Mouse (Mus musculus) embryonic fibroblast, embryonic 13.5 days (primary cell): ENCODE measurements at regions not wholly inside any gene's neighbourhood (a gene's known extent, or its start where the extent isn't known, plus 50 kb on each side); places are given as distances from the start of the nearest gene placed in this dataset.

ENCODE experiments used
- CTCF ChIP-seq: IDR thresholded peaks from 2 replicates; pipeline ENCODE4 v1.5.1; 2011; ENCODE audit warnings: mild to moderate bottlenecking, control low read depth, low read length, moderate library complexity, borderline replicate concordance; ENCODE audit not compliant: insufficient read depth
- POLR2A ChIP-seq: IDR thresholded peaks from 2 replicates; pipeline ENCODE4 v1.6.1; 2011; ENCODE audit warnings: low read depth, mild to moderate bottlenecking, control low read depth, low read length, moderate library complexity

DNA sequence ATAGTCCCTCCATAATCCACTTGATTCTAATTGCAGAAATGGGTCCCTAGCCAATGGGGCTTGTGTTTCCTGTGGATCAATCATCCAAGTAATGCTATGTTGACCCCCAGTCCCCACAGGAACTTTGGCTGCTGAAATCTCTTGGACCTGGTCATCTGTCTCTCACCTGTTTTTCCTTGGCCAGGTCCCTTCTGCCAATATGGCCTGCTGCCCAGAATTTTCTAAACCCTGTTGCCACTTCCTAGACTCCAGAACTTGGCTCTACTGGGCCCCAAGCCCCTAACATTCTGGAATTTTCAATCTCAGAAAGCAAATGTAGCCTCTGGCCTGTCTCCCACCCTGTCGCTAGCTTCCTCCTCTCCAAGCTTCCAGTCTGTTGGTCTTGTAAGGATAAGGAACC is 139.6 kb downstream of the Inhbb start:
- no peak for TF ChIP-seq CTCF
- no peak for TF ChIP-seq POLR2A
